Mouse (Mus musculus) hindbrain, embryonic 16.5 days (tissue): ENCODE results near the gene Iqce. TPM values are rescaled to one million over a fixed set of nuclear protein-coding genes. Genes with fewer than 3 reads are reported as not detected.
A peak's percentile ranks its signal among the peaks of the same experiment; 100 is the strongest.

Source experiments
- ATAC-seq: fragments of 200-750 bp; cut with Nextera tagmentation; 2 replicates; pipeline ENCODE4 v1.8.0; 2017; ENCODE audit warnings: moderate TSS enrichment, moderate library complexity
- H3K27ac ChIP-seq: fragments of 300-500 bp; sonication (generic); 2 replicates; pipeline ENCODE4 v1.5.1; 2014; ENCODE audit warnings: low read depth, mild to moderate bottlenecking, control low read depth, low read length, moderate library complexity
- H3K27me3 ChIP-seq: fragments of 300-500 bp; sonication (generic); replicated peaks from 2 replicates; pipeline ENCODE4 v1.6.1; 2014; ENCODE audit warnings: low read length; ENCODE audit not compliant: control insufficient read depth, insufficient read depth
- H3K36me3 ChIP-seq: fragments of 300-500 bp; sonication (generic); 2 replicates; pipeline ENCODE4 v1.6.1; 2014; ENCODE audit warnings: mild to moderate bottlenecking, low read length, moderate library complexity, mixed read lengths; ENCODE audit not compliant: control insufficient read depth, insufficient read depth
- H3K4me1 ChIP-seq: fragments of 300-500 bp; sonication (generic); 2 replicates; pipeline ENCODE4 v1.6.1; 2014; ENCODE audit warnings: low read depth, low read length; ENCODE audit not compliant: control insufficient read depth, insufficient read depth
- H3K4me2 ChIP-seq: fragments of 300-500 bp; sonication (generic); 2 replicates; pipeline ENCODE4 v1.6.1; 2014; ENCODE audit warnings: mild to moderate bottlenecking, low read length, control low read depth, moderate library complexity
- H3K4me3 ChIP-seq: fragments of 300-500 bp; sonication (generic); 2 replicates; pipeline ENCODE4 v1.5.1; 2014; ENCODE audit warnings: mild to moderate bottlenecking, low read length, control low read depth, moderate library complexity
- H3K9ac ChIP-seq: fragments of 300-500 bp; sonication (generic); 2 replicates; pipeline ENCODE4 v1.6.1; 2014; ENCODE audit warnings: low read depth, mild to moderate bottlenecking, control low read depth, low read length, moderate library complexity
- H3K9me3 ChIP-seq: fragments of 300-500 bp; sonication (generic); 2 replicates; pipeline ENCODE4 v1.6.1; 2014; ENCODE audit warnings: mild to moderate bottlenecking, low read length, moderate library complexity; ENCODE audit not compliant: control insufficient read depth
- WGBS: fragments of 180-500 bp; shearing (Covaris S2); extraction: QIAGEN DNeasy Blood & Tissue Kit; methylation state at CpG from one replicate; pipeline ENCODE4 v1.1.7; 2014; 5-methylcytosine and 5-hydroxymethylcytosine counted together
- polyA plus RNA-seq: library from polyadenylated mRNA; unstranded; fragments of >200 nt; fragmentation: Nextera tagmentation; extraction: Ambion mirVana; gene quantifications from 2 replicates; pipeline ENCODE4 v1.2.1, GENCODE M21; 2015

Iqce gene
- polyA plus RNA-seq = 27.9 and 28.6 TPM in 2 replicates

- Histone ChIP-seq H3K27me3 (no peaks in the 10 kb centered on the region), H3K36me3 (peaks cover 4% of the 10 kb centered on the region; the same call in 1 of the 2 replicates), H3K27ac (peak within 1 kb of the TSS; percentile 83), H3K4me3 (peak within 1 kb of the TSS; percentile 84), H3K9ac (peak within 1 kb of the TSS; percentile 91), H3K4me2 (peak within 1 kb of the TSS; percentile 84), H3K4me1 (peaks cover 25% of the 10 kb centered on the region), H3K9me3 (no peaks in the 10 kb centered on the region)
- WGBS = 0% methylated on average over 22 of the region's 33 CpGs
- ATAC-seq = peak; percentile 65
Observed at GRCm38 (mm10) chr5:140702103-140702513, at the start of gene Iqce. Iqce (minus strand) TSS chr5:140702378.

GRCm38 (mm10) chr5:140750925-140751324 is 48.7 kb upstream of the Iqce start:
- H3K36me3 ChIP-seq = no peaks in the 10 kb centered on the region
- ATAC-seq = no peak
- WGBS = 0% methylated on average over 1 of the region's 2 CpGs

DNA sequence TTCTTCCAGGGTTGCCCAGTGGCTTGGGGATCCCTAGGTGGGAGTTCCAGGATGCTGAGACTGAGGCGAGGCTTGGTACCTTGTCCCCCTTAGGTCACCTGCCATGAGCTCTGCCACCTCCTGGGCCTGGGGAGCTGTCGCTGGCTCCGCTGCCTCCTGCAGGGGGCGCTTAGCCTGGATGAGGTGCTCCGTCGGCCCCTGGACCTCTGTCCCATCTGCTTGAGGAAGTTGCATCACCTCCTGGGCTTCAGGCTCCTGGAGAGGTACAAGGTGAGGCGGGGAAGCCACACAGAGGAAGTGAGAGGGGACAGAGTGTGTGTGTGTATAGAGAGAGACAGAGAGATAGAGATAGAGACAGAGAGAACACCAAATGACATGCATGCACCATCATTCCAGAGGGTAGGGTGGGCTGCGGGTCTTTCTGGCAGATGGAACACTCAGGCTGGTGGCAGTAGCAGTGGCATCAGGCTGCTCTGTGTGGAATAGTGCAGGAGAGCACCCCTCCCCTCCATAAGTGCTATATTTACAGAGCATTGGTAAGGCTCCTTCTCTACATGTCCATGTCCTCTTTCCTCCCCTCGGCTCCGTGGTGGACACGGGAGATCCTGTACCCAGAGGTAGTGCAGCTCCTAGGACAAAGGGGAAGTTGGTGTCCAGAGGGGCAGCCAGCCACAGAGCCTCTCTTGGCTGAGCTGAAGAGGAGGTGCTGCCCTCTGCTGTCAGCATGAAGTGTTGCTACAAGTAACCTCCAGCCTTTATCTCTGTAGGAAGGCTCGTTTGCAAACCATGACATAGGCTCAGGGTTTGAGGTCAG is 47.1 kb upstream of the Iqce start:
- H3K4me2 ChIP-seq = peak overlapping the region; percentile 47
- no peaks in the 10 kb centered on the region for H3K27me3 ChIP-seq
- H3K9ac ChIP-seq = peak overlapping the region; percentile 54
- ATAC-seq = peak; percentile 75
- 17% methylated on average over 12 of the region's 12 CpGs for WGBS
- no peaks in the 10 kb centered on the region for H3K36me3 ChIP-seq
- H3K4me1 ChIP-seq = peaks cover 6% of the 10 kb centered on the region
- H3K27ac ChIP-seq = no peak overlapping the region
- H3K9me3 ChIP-seq = peaks cover 4% of the 10 kb centered on the region; the same call in 1 of the 2 replicates
- peak overlapping the region; percentile 23 for H3K4me3 ChIP-seq

More at GRCm38 (mm10) chr5:140750925-140751324, 48.7 kb upstream of the Iqce start:
- Histone ChIP-seq H3K9me3 (peaks cover 4% of the 10 kb centered on the region; the same call in 1 of the 2 replicates), H3K4me2 (no peak overlapping the region), H3K4me1 (peaks cover 6% of the 10 kb centered on the region), H3K27ac (no peak overlapping the region), H3K4me3 (no peak overlapping the region), H3K9ac (no peak overlapping the region), H3K27me3 (no peaks in the 10 kb centered on the region)

DNA sequence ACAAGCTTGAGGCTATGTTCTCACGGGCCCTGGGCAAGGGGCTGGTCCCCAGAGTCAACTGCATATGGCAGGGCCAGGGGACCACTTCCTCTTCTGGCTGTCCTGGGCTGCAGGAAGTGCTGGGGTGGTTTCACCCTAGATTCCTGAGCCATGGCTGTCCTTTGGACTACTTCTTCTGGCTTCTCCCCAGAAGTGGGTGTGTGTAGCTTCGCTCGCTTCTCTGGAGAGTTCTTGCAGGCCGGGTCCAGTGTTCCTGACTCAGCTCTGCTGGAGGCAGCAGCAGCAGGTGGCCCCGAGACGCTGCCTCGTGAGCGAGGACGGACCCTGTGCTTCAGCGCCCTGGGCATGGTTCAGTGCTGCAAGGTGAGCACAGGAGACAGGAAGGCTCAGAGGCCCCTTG is 46.2 kb upstream of the Iqce start:
- peaks cover 4% of the 10 kb centered on the region; the same call in 1 of the 2 replicates for H3K9me3 ChIP-seq
- H3K9ac ChIP-seq = 0 out of 2 replicates have a peak overlapping the region, but pooled peaks have one; percentile 13
- H3K4me1 ChIP-seq = peaks cover 9% of the 10 kb centered on the region
- H3K27ac ChIP-seq = no peak overlapping the region
- no peak for ATAC-seq
- WGBS = 75% methylated on average over 10 of the region's 10 CpGs
- no peaks in the 10 kb centered on the region for H3K27me3 ChIP-seq
- no peak overlapping the region for H3K4me3 ChIP-seq
- H3K4me2 ChIP-seq = no peak overlapping the region
- H3K36me3 ChIP-seq = no peaks in the 10 kb centered on the region

DNA sequence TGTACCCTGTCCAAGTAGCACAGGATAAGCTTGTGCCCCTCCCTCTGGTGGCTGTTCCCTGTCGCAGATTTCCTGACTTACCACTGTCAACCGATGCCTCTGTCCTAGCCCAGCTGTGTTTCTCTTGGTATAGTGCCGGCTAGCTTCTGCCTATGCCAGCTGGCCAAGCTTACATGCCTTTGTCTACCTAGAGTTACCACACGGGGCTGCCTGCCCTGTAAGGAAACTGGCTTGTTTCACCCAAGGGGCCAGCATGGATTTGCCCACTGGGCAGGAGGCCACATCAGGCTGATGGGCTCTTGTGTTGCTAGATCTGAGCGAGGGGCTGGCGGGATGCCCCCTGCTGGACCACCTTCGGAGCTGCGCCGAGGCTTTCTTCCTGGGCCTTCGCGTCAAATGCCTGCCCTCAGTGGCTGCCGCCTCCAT is 41.5 kb upstream of the Iqce start:
- Histone ChIP-seq H3K4me1 (peaks cover 3% of the 10 kb centered on the region; the same call in 1 of the 2 replicates), H3K4me3 (no peak overlapping the region), H3K4me2 (no peak overlapping the region), H3K27me3 (no peaks in the 10 kb centered on the region), H3K9ac (no peak overlapping the region), H3K36me3 (no peaks in the 10 kb centered on the region), H3K27ac (no peak overlapping the region), H3K9me3 (no peaks in the 10 kb centered on the region)
- ATAC-seq = peak; percentile 65
- WGBS = 23% methylated on average over 12 of the region's 12 CpGs

GRCm38 (mm10) chr5:140741877-140742276 is 39.7 kb upstream of the Iqce start:
- no peak for ATAC-seq
- Histone ChIP-seq H3K4me1 (peaks cover 3% of the 10 kb centered on the region; the same call in 1 of the 2 replicates), H3K9ac (no peak overlapping the region), H3K36me3 (no peaks in the 10 kb centered on the region), H3K4me2 (no peak overlapping the region), H3K9me3 (no peaks in the 10 kb centered on the region), H3K27ac (no peak overlapping the region), H3K27me3 (0 out of 2 replicates have a peak, but pooled peaks cover 3% of the 10 kb centered on the region), H3K4me3 (no peak overlapping the region)

DNA sequence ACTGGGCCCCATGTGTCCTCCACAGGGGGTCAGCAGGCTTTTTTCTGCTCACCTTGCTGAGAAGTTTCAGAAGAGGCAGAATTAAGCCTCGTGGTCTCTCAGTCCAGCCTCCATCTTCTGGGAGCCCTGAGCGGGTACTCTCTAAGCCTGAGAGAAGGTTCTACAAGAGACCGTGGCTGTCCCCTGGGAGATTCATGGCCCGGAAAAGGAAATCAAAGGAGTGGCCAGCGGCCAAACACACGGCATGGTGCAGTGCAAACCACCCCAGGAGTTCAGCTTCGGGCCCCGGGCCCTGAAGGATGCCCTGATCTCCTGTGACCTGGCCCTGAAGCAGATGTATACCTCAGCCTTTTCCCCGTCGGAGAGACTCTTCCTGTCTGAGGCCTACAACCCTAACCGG is 38.9 kb upstream of the Iqce start:
- no peak overlapping the region for H3K4me2 ChIP-seq
- no peak overlapping the region for H3K4me3 ChIP-seq
- no peaks in the 10 kb centered on the region for H3K9me3 ChIP-seq
- no peak overlapping the region for H3K9ac ChIP-seq
- H3K36me3 ChIP-seq = no peaks in the 10 kb centered on the region
- H3K4me1 ChIP-seq = peaks cover 3% of the 10 kb centered on the region; the same call in 1 of the 2 replicates
- H3K27ac ChIP-seq = no peak overlapping the region
- 0 out of 2 replicates have a peak, but pooled peaks cover 3% of the 10 kb centered on the region for H3K27me3 ChIP-seq
- WGBS = 73% methylated on average over 11 of the region's 11 CpGs
- ATAC-seq = no peak

DNA sequence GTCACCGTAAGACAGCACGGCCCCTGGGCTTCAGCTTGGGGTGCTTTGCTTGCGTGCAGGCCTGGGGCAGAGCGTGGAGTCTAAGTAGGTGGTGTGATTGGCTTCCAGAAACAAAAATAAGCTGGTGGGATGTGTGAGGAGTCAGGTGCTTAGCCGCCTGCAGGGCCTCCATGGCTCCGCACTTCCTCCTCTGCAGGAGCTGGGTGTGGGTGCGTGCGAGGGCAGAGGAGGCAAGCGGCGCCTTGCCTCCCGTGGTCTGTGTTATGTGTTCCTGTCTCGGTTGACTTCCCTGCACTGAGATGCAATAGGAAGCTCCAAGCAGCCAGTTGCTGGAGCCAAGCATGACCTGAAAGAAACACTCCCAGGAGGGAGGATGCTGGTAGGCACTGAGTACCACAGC is 37.6 kb upstream of the Iqce start:
- no peak for ATAC-seq
- Histone ChIP-seq H3K27ac (no peak overlapping the region), H3K36me3 (no peaks in the 10 kb centered on the region), H3K9ac (no peak overlapping the region), H3K4me2 (no peak overlapping the region), H3K9me3 (no peaks in the 10 kb centered on the region), H3K27me3 (peaks cover 8% of the 10 kb centered on the region; the same call in 1 of the 2 replicates), H3K4me1 (peaks cover 11% of the 10 kb centered on the region), H3K4me3 (no peak overlapping the region)
- 80% methylated on average over 12 of the region's 12 CpGs for WGBS

GRCm38 (mm10) chr5:140736166-140736565 is 34.0 kb upstream of the Iqce start:
- WGBS = 24% methylated on average over 13 of the region's 13 CpGs
- Histone ChIP-seq H3K27me3 (peaks cover 12% of the 10 kb centered on the region; the same call in 1 of the 2 replicates), H3K36me3 (no peaks in the 10 kb centered on the region), H3K27ac (no peak overlapping the region), H3K4me3 (no peak overlapping the region), H3K9ac (no peak overlapping the region; the same call in 1 of the 2 replicates), H3K4me2 (peak overlapping the region; percentile 75), H3K4me1 (peaks cover 8% of the 10 kb centered on the region), H3K9me3 (no peaks in the 10 kb centered on the region)
- ATAC-seq = no peak
